Mouse (Mus musculus): Measurements from ENCODE around the gene Dazl. TPM values are rescaled to one million over a fixed set of nuclear protein-coding genes. Genes with fewer than 3 reads are reported as not detected.
"Not testable (repeated sequence)": the region's sequence is repeated elsewhere in the genome, so short reads cannot be mapped to it uniquely, and the experiment has no call there.

The Dazl gene
- polyA plus RNA-seq, 1 experiment from 2014 or later: 0.17 TPM

DNA sequence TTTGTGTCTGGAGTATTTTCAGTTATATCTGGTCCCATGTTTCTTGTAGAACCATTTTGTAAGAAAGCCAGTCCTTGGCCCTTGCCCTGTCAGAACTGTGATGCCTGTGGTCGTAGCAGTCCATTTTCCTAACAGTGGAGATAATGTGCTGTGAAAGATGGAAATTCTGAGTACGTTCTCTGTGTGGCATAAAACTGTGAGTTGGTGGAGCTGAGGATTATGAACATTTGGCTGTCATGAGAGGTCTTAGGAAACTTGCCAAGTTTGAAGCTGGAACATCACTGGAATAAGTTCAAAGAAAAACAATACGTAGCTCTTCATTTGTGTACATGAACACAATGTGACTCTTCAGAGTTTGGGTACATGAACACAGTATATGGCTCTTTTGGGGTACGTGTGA lies 31.8 kb downstream of the Dazl start:
- H3K4me1 ChIP-seq; ATAC-seq (ENCODE audit: extremely low read depth, insufficient number of reproducible peaks, low FRiP score, low TSS enrichment); H3K36me3 ChIP-seq; H3K27ac ChIP-seq (replicated peaks); H3K9me3 ChIP-seq; H3K27me3 ChIP-seq (replicated peaks); H3K9ac ChIP-seq; H3K4me3 ChIP-seq; H3K4me2 ChIP-seq: not testable (repeated sequence)
- 65% methylated on average over 4 of the region's 4 CpGs for WGBS

DNA sequence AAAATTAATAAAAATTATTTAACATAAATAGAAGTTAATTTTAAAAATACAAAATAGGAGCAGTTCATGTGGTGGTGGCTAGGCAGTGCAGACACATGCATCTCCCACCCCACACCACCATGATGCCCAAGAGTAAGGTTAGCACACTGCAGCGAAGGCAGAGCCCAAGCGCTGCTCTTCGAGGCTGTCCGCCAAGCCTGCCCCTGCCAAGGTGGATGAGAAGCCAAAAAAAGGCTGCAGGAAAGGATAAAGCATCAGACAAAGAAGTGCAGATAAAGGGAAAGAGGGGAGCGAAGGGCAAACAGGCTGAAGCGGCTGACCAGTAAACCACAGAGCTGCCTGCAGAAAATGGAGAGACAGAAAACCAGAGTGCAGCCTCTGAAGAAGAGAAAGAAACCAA lies 32.6 kb downstream of the Dazl start:
- Histone ChIP-seq H3K9me3 (no peaks in the 10 kb centered on the region), H3K4me2 (no peak overlapping the region), H3K27me3 (replicated peaks) (no peaks in the 10 kb centered on the region), H3K4me3 (no peak overlapping the region), H3K9ac (no peak overlapping the region), H3K4me1 (no peaks in the 10 kb centered on the region), H3K27ac (replicated peaks) (no peak overlapping the region), H3K36me3 (no peaks in the 10 kb centered on the region)
- WGBS: 83% methylated on average over 6 of the region's 6 CpGs
- ATAC-seq (ENCODE audit: extremely low read depth, insufficient number of reproducible peaks, low FRiP score, low TSS enrichment): no peak

DNA sequence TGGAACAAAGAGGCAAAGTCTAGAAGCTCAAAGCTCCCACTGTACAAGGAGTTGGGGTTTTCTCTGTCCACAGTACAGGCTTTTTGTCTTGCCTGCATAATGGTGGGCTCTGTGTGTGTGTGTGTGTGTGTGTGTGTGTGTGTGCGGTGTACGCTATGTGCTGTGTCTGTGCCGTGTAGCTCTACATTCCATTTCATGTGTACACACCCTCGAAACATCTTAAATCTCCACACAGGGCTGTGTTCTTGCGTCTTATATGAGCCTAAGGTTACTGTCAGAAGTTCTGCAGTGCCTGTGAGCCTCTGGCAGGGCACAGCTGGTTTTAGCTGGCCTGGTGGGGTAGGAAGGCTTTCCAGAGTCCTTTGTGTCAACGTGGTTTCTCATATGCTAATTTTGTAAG lies 46.8 kb downstream of the Dazl start:
- H3K27me3 ChIP-seq (replicated peaks): no peaks in the 10 kb centered on the region
- no peak overlapping the region for H3K4me3 ChIP-seq
- H3K9ac ChIP-seq: no peak overlapping the region
- 80% methylated on average over 6 of the region's 6 CpGs for WGBS
- no peak overlapping the region for H3K4me2 ChIP-seq
- no peaks in the 10 kb centered on the region for H3K9me3 ChIP-seq
- no peaks in the 10 kb centered on the region for H3K4me1 ChIP-seq
- H3K27ac ChIP-seq (replicated peaks): no peak overlapping the region
- no peak for ATAC-seq (ENCODE audit: extremely low read depth, insufficient number of reproducible peaks, low FRiP score, low TSS enrichment)
- no peaks in the 10 kb centered on the region for H3K36me3 ChIP-seq

DNA sequence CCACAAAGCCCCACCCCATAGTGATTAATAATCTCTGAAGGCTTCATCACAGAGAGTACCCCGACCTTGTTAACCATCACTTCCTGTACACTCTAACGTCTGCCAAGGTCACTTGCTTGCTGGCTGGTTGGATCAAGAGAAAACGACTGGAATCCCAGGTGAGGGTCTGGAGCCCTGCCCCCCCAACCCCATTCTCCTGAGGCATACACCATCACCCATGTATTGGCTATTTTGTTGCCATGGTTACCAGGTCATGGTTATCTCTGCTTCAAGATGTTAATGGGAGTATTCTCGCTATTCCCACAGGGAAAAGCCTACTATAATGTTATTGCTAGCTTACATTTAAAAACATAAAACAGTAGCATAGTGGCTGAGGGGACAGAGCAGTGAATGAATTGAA lies 48.8 kb downstream of the Dazl start:
- Histone ChIP-seq H3K4me2 (no peak overlapping the region), H3K9ac (no peak overlapping the region), H3K36me3 (no peaks in the 10 kb centered on the region), H3K4me3 (no peak overlapping the region), H3K9me3 (no peaks in the 10 kb centered on the region), H3K4me1 (no peaks in the 10 kb centered on the region), H3K27me3 (replicated peaks) (peaks cover 7% of the 10 kb centered on the region; the same call in 1 of the 2 replicates), H3K27ac (replicated peaks) (no peak overlapping the region)
- ATAC-seq (ENCODE audit: extremely low read depth, insufficient number of reproducible peaks, low FRiP score, low TSS enrichment): no peak
- 62% methylated on average over 4 of the region's 4 CpGs for WGBS

DNA sequence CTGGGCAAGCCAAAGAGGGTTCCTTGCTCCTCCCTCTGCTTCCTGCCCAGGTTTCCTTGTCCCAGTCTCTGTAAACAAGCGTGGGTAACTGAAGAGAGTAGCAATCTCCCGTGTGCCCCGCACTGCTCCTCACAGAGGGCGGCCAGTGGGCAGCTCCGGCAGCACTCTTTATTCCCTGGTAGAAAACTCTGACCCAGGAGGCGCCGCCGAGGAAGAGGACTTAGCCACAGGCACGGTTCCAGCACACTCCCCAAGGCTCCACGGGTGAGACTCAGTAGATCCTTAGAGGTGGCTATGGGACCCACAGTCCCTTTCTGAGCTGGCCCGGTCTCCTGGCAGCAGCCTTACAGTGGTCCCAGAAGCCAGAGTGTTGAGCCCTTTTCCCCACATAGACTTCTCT lies 50.1 kb downstream of the Dazl start:
- Histone ChIP-seq H3K4me3 (no peak overlapping the region), H3K27me3 (replicated peaks) (peaks cover 21% of the 10 kb centered on the region), H3K36me3 (no peaks in the 10 kb centered on the region), H3K4me1 (no peaks in the 10 kb centered on the region), H3K9ac (no peak overlapping the region), H3K27ac (replicated peaks) (no peak overlapping the region), H3K9me3 (no peaks in the 10 kb centered on the region), H3K4me2 (no peak overlapping the region)
- 73% methylated on average over 11 of the region's 11 CpGs for WGBS
- no peak for ATAC-seq (ENCODE audit: extremely low read depth, insufficient number of reproducible peaks, low FRiP score, low TSS enrichment)

DNA sequence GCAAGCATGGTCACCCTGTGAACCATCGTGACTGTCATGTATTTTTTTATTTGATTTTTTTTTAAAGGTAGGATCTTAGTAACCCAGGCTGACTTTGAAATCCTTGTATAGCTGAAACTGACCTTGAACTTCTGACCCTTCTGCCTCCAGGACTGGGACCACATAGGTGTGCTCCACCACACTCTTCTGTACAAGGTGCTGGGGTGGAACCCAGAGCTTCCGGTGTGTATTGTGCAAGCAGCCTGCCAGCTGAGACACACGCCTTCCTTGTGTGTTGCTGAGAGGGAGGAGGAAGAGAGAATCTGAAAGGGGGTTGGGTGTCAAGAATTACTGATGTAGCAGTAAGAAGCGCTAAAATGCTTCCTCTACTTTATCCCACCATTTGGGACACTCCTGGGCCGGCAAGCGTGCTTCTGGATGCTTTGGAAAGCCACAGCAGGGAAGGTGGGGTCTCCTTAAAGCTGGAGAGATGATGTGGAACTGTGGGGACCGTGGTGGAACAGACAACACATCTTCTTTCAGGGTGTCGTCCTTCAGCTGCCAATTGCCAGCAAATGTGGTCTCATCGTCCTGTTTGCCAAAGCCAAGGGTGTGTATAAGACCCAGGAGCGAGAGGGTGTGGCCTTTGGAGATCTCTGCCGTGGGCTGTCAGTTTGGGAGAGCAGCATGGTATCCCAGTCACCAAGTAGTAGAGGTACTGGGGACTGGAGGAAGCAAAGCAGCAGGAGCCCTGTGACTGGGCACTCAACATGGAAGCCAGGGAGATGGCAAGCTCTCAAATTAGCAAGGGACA lies 55.4 kb downstream of the Dazl start:
- Histone ChIP-seq H3K27ac (replicated peaks) (no peak overlapping the region), H3K9me3 (no peaks in the 10 kb centered on the region), H3K4me2 (no peak overlapping the region), H3K9ac (no peak overlapping the region), H3K36me3 (no peaks in the 10 kb centered on the region), H3K4me1 (peaks cover under 1% of the 10 kb centered on the region; the same call in 1 of the 2 replicates), H3K4me3 (no peak overlapping the region), H3K27me3 (replicated peaks) (peaks cover 28% of the 10 kb centered on the region)
- WGBS: 43% methylated on average over 11 of the region's 11 CpGs
- ATAC-seq (ENCODE audit: extremely low read depth, insufficient number of reproducible peaks, low FRiP score, low TSS enrichment): no peak

DNA sequence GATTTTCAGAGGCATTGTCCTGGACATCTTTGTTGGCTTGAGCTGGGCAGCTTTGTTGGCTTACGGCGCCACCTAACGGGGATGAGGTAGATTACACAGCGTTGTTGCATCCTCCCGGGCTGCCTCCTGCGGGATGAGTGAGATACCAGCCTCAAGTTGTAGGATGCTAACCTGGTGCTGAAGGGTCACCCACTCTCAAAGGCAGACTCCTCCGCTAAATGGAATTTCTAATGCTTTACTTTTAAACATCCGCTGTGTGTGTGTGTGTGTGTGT lies 56.1 kb downstream of the Dazl start:
- ATAC-seq (ENCODE audit: extremely low read depth, insufficient number of reproducible peaks, low FRiP score, low TSS enrichment): no peak

DNA sequence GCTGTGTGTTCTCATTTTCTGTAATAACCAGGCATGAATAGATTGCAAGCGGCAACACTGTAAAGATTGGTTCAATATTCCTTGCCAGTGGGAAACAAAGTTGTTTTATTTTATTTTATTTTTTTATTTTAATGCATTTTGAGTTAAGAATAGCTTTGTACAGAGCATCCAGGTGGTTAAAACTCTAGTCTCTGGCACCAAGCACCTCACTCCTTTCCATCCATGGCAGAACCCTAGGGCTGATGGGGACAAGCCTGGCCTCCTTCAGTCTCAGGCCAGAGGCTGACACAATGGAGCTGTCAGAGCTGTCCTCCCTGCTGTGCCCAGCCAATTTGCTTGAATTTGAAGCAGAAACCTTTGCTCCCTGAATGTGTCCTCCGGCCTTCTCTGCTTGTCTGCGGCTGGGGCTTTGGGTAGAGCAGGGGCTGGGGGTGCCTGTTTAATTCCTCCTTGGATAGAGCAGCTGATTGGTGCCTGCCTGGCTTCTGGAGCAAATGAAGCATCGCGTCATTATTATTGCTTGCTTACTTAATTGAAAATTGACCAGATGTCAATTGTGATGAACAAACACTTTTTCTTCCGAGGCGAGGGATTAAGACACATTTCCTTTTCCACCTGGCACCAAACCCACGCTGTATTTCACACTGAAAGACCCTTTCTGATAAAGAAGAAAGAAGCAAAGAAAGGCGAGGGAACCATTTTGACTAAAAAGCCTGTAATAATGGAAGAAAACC lies 56.6 kb downstream of the Dazl start:
- peaks cover 28% of the 10 kb centered on the region for H3K27me3 ChIP-seq (replicated peaks)
- H3K4me2 ChIP-seq: no peak overlapping the region
- H3K4me1 ChIP-seq: peaks cover 3% of the 10 kb centered on the region; the same call in 1 of the 2 replicates
- WGBS: 53% methylated on average over 9 of the region's 9 CpGs
- H3K27ac ChIP-seq (replicated peaks): no peak overlapping the region
- no peak for ATAC-seq (ENCODE audit: extremely low read depth, insufficient number of reproducible peaks, low FRiP score, low TSS enrichment)
- no peak overlapping the region for H3K4me3 ChIP-seq
- H3K9me3 ChIP-seq: no peaks in the 10 kb centered on the region
- no peaks in the 10 kb centered on the region for H3K36me3 ChIP-seq
- no peak overlapping the region for H3K9ac ChIP-seq

More for the DNA sequence above, 56.1 kb downstream of the Dazl start:
- no peak overlapping the region for H3K9ac ChIP-seq
- no peak overlapping the region for H3K4me2 ChIP-seq
- H3K27ac ChIP-seq (replicated peaks): no peak overlapping the region
- no peaks in the 10 kb centered on the region for H3K36me3 ChIP-seq
- H3K4me1 ChIP-seq: peaks cover 3% of the 10 kb centered on the region; the same call in 1 of the 2 replicates
- WGBS: 5% methylated on average over 8 of the region's 8 CpGs
- no peaks in the 10 kb centered on the region for H3K9me3 ChIP-seq
- no peak overlapping the region for H3K4me3 ChIP-seq
- H3K27me3 ChIP-seq (replicated peaks): peaks cover 28% of the 10 kb centered on the region

DNA sequence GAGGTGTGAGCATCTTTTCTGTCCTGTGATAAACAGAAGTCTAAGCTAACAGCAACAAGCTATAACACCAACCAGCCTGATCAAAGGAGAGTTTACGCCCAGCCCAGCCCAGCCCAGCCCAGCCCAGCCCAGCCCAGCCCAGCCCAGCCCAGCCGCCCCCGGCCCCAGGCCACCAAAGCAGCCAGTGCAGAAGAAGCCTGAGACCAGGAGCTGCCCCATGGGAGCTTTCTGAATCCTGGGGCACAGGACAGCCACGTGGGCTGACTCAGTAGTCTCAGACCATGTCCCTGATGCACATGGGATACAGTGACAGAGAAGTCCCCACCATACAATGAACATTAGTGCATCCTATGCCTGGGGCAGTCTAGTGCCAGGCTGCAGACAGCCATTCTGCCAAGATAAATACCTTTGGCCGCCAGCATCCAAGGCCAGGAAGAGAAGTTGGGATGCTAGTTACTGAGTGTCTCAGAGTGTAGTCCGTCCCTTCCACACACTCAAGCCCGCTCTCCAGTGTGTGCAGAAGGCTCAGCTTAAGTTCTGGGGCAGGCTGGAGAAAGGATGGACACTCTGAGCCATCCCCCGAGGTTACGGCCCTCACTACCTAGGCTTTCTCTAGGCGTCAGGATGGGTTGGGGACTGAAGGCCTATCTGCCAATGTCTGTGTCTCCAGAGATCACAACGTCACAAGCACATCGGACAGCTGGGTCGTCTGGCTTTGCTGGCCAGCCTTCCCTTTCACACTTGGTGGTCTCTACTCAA lies 57.3 kb downstream of the Dazl start:
- Histone ChIP-seq H3K9me3 (no peaks in the 10 kb centered on the region), H3K27me3 (replicated peaks) (peaks cover 28% of the 10 kb centered on the region), H3K4me3 (no peak overlapping the region), H3K4me2 (no peak overlapping the region), H3K27ac (replicated peaks) (no peak overlapping the region), H3K9ac (no peak overlapping the region; the same call in 1 of the 2 replicates), H3K36me3 (no peaks in the 10 kb centered on the region), H3K4me1 (peaks cover 3% of the 10 kb centered on the region; the same call in 1 of the 2 replicates)
- ATAC-seq (ENCODE audit: extremely low read depth, insufficient number of reproducible peaks, low FRiP score, low TSS enrichment): no peak
- 65% methylated on average over 13 of the region's 13 CpGs for WGBS

DNA sequence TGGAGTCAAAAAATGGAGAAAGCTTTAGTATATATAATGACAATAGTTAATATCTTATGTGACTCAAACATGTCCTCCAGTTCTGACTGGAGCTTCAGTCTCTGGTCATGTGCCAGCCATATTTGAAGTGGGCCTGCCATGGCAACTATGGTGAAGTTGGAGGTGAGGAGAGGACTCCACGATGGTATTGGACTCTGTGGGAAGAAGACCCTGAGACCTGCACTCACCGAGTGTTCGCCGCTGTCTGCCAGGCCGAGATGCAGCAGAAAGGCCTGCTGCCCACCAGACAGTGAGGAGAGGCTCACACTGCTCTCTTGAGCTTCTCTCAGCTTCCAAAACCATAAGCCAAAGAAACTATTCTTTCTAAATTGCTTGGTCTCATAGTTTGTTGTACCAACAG lies 59.5 kb downstream of the Dazl start:
- H3K27ac ChIP-seq (replicated peaks): no peak overlapping the region
- H3K9ac ChIP-seq: no peak overlapping the region
- H3K36me3 ChIP-seq: no peaks in the 10 kb centered on the region
- H3K27me3 ChIP-seq (replicated peaks): peaks cover 13% of the 10 kb centered on the region
- no peaks in the 10 kb centered on the region for H3K9me3 ChIP-seq
- WGBS: 88% methylated on average over 5 of the region's 5 CpGs
- H3K4me3 ChIP-seq: no peak overlapping the region
- no peak for ATAC-seq (ENCODE audit: extremely low read depth, insufficient number of reproducible peaks, low FRiP score, low TSS enrichment)
- peaks cover 13% of the 10 kb centered on the region; the same call in 1 of the 2 replicates for H3K4me1 ChIP-seq
- no peak overlapping the region for H3K4me2 ChIP-seq

DNA sequence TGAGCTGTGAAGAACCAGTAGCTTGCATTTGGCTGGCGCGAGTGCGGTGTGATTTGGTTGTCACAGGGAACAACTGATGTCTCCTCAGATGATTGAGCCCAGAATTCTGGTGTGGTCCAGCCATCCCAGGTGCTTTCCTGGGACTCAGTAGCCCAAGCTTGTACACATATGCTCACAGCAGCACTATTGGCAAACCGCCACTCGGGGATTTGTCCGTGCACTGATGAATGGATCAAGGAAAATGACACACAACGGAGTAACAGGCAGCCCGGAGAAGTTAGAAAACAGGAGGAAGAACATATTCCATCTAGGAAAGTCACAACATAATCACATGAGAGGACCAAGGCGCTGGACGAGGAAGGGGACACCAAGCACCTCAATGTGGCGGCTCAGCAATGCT lies 60.6 kb downstream of the Dazl start:
- H3K36me3 ChIP-seq: no peaks in the 10 kb centered on the region
- no peaks in the 10 kb centered on the region for H3K9me3 ChIP-seq
- H3K27me3 ChIP-seq (replicated peaks): peaks cover 2% of the 10 kb centered on the region
- peaks cover 13% of the 10 kb centered on the region; the same call in 1 of the 2 replicates for H3K4me1 ChIP-seq
- ATAC-seq (ENCODE audit: extremely low read depth, insufficient number of reproducible peaks, low FRiP score, low TSS enrichment): no peak
- H3K9ac ChIP-seq: no peak overlapping the region
- WGBS: 83% methylated on average over 11 of the region's 11 CpGs
- H3K27ac ChIP-seq (replicated peaks): no peak overlapping the region
- H3K4me3 ChIP-seq: no peak overlapping the region
- H3K4me2 ChIP-seq: no peak overlapping the region

Data from heart, embryonic 13.5 days (tissue).